Mouse (Mus musculus) limb, embryonic 10.5 days (tissue): ENCODE measurements at regions not wholly inside any gene's neighbourhood (a gene's known extent, or its start where the extent isn't known, plus 50 kb on each side); places are given as distances from the start of the nearest gene placed in this dataset.

ENCODE experiments used
- DNase-seq: peaks from one replicate; pipeline ENCODE4 v3.0.0-alpha.2; 2017; ENCODE audit warnings: low spot score
- H3K27ac ChIP-seq: fragments of 300-500 bp; sonication (generic); 2 replicates; pipeline ENCODE4 v1.5.1; 2016; ENCODE audit warnings: mild to moderate bottlenecking
- H3K27me3 ChIP-seq: fragments of 300-500 bp; sonication (generic); 2 replicates; pipeline ENCODE4 v1.6.1; 2016; ENCODE audit warnings: low read depth, mild to moderate bottlenecking; ENCODE audit not compliant: poor library complexity, severe bottlenecking
- H3K36me3 ChIP-seq: fragments of 300-500 bp; sonication (generic); 2 replicates; pipeline ENCODE4 v1.6.1; 2016; ENCODE audit warnings: mild to moderate bottlenecking, moderate library complexity
- H3K4me1 ChIP-seq: fragments of 300-500 bp; sonication (generic); 2 replicates; pipeline ENCODE4 v1.6.1; 2016
- H3K4me3 ChIP-seq: fragments of 300-500 bp; sonication (generic); 2 replicates; pipeline ENCODE4 v1.5.1; 2016; ENCODE audit warnings: mild to moderate bottlenecking, moderate library complexity
- H3K9me3 ChIP-seq: fragments of 300-500 bp; sonication (generic); replicated peaks from 2 replicates; pipeline ENCODE4 v1.6.1; 2016; ENCODE audit warnings: mild to moderate bottlenecking
- WGBS: fragments of 180-500 bp; shearing (Covaris S2); methylation state at CpG from one replicate; pipeline ENCODE4 v1.1.7; 2016; 5-methylcytosine and 5-hydroxymethylcytosine counted together

DNA sequence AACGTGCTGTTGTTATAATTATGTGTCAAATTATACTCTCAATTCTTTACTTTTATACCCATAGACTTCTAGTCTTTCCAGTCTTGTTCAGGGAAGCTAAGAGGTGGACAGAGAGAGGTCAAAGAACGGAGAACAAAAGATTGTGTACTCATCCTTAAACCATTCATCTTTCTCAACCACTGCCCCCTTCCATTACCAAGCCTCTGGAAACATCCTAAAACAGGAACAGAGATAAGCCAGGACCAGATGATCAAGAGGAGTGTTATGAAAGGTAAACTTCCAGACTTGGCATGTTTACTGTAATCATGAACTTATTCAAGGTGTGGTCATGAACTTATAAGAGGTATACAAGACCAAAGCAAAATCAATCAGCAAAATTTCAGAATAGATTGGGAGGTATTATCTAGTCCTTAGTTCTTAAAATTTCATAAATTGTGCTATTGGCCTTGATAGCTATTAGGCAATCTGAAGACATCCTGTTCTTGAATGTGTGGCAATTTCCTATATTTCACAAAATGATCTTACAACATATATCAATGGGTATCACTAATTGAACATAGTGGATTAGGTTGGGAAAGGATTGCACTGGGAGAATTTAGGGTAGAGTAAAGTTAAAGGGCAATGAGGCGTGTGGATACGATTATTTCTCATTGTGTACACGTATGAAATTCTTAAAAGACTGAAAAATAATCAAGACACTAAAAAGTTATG, 89.3 kb upstream of the Vgll3 start:
- H3K4me3 ChIP-seq: no peak overlapping the region
- no peaks in the 10 kb centered on the region for H3K36me3 ChIP-seq
- peaks cover 5% of the 10 kb centered on the region for H3K4me1 ChIP-seq
- no peak overlapping the region for H3K27ac ChIP-seq
- no peaks in the 10 kb centered on the region for H3K9me3 ChIP-seq
- 92% methylated on average over 5 of the region's 5 CpGs for WGBS
- no peak for DNase-seq
- no peaks in the 10 kb centered on the region for H3K27me3 ChIP-seq

DNA sequence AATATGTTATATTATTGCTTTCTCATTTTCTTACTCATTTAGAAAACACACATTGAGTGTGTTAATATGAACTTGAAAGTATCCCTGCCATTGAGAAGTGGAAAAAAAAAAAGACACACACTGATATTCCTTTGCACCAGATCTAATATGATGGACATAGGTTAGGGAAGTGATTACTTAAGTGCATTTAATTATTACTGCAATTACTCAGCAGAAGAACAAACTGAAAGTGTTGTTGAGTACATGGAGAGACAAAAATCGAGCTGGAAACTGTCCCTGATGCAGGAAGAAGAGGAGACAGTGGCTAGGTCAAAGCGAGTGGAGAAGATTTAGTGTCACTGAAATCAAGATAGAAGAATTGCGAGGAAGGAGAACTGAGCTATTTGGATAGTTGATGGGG, 88.8 kb upstream of the Vgll3 start:
- Histone ChIP-seq H3K4me1 (no peaks in the 10 kb centered on the region), H3K4me3 (no peak overlapping the region), H3K9me3 (no peaks in the 10 kb centered on the region), H3K36me3 (no peaks in the 10 kb centered on the region), H3K27me3 (no peaks in the 10 kb centered on the region), H3K27ac (no peak overlapping the region)
- DNase-seq: no peak
- 78% methylated on average over 3 of the region's 3 CpGs for WGBS

DNA sequence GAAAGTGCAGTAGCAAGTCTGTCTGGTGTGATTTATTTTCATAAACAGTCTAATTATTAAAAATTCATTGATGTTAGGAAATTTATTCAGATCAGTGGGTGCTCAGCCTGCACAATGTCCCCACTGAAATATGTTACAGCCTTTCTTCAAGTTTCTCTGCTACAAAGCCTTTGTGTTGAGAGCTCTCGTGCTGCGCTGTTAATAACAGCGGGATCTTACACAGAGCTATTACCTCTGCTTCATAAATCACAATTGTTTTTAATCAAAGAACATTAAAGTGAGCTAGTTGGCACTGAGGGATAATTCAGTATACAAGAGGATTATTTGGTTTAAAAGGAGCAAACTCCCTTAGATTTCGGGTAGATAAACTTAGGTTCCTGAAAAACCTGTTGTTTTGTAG, 85.7 kb upstream of the Vgll3 start:
- H3K27me3 ChIP-seq: no peaks in the 10 kb centered on the region
- WGBS: 67% methylated on average over 4 of the region's 4 CpGs
- DNase-seq: no peak

DNA sequence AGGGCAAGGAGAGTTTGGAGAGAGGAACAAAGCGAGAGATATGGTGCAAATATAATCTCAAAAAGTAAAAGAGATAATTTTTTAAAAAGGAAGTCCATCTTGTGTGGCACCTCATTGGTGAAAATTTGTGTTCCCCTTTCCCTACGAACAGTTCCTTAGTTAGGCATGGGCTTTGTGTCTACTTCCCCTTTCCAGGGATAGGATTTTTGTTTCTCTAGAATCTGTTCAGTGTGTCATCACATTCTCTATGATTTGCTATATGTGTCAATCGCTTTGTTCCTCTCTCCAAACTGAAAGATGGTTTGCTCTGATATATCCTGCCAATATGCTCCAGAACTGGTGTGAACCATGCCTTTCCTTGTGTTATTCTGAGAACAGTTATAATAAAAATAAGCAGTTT, 75.4 kb upstream of the Vgll3 start:
- H3K9me3 ChIP-seq: no peaks in the 10 kb centered on the region
- no peak overlapping the region for H3K4me3 ChIP-seq
- no peak for DNase-seq
- 91% methylated on average over 3 of the region's 3 CpGs for WGBS
- no peaks in the 10 kb centered on the region for H3K27me3 ChIP-seq
- H3K27ac ChIP-seq: no peak overlapping the region
- no peaks in the 10 kb centered on the region for H3K36me3 ChIP-seq
- H3K4me1 ChIP-seq: no peaks in the 10 kb centered on the region

More for the DNA sequence above, 85.7 kb upstream of the Vgll3 start:
- Histone ChIP-seq H3K9me3 (no peaks in the 10 kb centered on the region), H3K27ac (no peak overlapping the region), H3K36me3 (no peaks in the 10 kb centered on the region), H3K4me3 (no peak overlapping the region), H3K4me1 (no peaks in the 10 kb centered on the region)

DNA sequence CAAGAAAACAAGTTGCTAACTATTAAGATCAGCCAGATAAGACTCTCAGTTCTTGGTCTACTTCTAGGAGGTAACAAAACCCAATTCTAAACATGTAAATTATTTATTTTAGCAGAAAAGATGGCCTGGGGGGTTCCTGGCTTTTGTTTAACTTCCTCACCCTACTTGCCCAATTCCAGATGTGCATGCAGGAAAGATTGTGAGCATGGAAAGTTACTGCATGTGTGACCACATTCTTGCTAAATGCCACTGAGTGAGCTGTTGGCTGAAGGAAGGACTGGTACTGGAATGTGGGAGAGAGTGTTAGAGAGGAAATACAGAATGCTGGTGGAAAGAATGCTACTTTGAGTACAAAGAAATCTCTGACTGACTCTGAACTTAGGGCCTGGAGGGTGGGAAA, 72.1 kb upstream of the Vgll3 start:
- H3K9me3 ChIP-seq: no peaks in the 10 kb centered on the region
- H3K36me3 ChIP-seq: no peaks in the 10 kb centered on the region
- no peak overlapping the region for H3K27ac ChIP-seq

DNA sequence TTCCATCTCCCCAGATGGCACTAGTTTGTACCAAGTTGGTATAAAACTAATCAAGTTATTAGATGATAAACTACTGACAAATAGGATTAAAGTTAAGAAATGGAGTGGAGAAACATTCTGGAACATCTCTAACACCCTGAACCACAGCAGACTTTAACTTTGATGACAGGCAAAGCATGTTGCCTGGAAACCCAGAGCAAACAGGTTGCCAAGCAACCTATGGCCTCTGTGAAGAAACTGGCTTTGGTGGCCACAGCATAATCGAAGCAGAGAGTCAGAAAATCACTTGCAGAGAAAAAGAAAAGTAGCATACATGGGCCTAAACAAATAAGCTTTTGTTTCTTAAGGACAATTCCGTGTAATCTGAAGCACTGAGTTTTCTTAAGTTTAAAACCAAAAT, 59.4 kb upstream of the Vgll3 start:
- H3K4me1 ChIP-seq: no peaks in the 10 kb centered on the region
- no peaks in the 10 kb centered on the region for H3K36me3 ChIP-seq
- no peak for DNase-seq
- H3K9me3 ChIP-seq: no peaks in the 10 kb centered on the region
- WGBS: 84% methylated on average over 2 of the region's 2 CpGs
- no peak overlapping the region for H3K27ac ChIP-seq
- H3K4me3 ChIP-seq: no peak overlapping the region
- no peaks in the 10 kb centered on the region for H3K27me3 ChIP-seq

More for the DNA sequence above, 72.1 kb upstream of the Vgll3 start:
- Histone ChIP-seq H3K4me1 (no peaks in the 10 kb centered on the region), H3K27me3 (no peaks in the 10 kb centered on the region), H3K4me3 (no peak overlapping the region)
- DNase-seq: no peak
